Mouse (Mus musculus): ENCODE measurements around the gene Lyst. TPM values are rescaled to one million over a fixed set of nuclear protein-coding genes. Genes with fewer than 3 reads are reported as not detected.

The Lyst gene
- total and polyA plus RNA-seq, 2 experiments: 2.3 to 30.3 TPM

GRCm38 (mm10) chr13:13558251-13558650 lies 31.9 kb upstream of the Lyst start:
- WGBS: 69% methylated on average over 2 of the region's 2 CpGs

GRCm38 (mm10) chr13:13558900-13559299 lies 31.3 kb upstream of the Lyst start:
- Histone ChIP-seq H3K79me2 (ENCODE audit: control insufficient read depth, insufficient read depth, low read length) (no peaks in the 10 kb centered on the region), H3K27ac (replicated peaks; ENCODE audit: insufficient read depth, low read depth, low read length) (no peak overlapping the region), H3K36me3 (ENCODE audit: control insufficient read depth, insufficient read depth, low read length) (no peaks in the 10 kb centered on the region), H3K9ac (ENCODE audit: low read depth, low read length) (no peak overlapping the region), H3K4me1 (ENCODE audit: control insufficient read depth, insufficient read depth, low read length) (peaks cover 2% of the 10 kb centered on the region; the same call in 1 of the 2 replicates), H3K4me3 (ENCODE audit: insufficient read depth, low read depth, low read length) (no peak overlapping the region), H3K27me3 (ENCODE audit: control insufficient read depth, insufficient read depth, low read length) (no peaks in the 10 kb centered on the region)
- WGBS: 21% methylated on average over 5 of the region's 5 CpGs
- TF ChIP-seq CTCF (IDR thresholded peaks at IDR 0.05; ENCODE audit: low read depth, low read length): no peak
- TF ChIP-seq POLR2A (IDR thresholded peaks at IDR 0.05; ENCODE audit: extremely low read depth, insufficient read depth, low read length): no peak
- DNase-seq (ENCODE audit: extremely low read depth, low read depth, low spot score): peak; percentile 77

More at GRCm38 (mm10) chr13:13558251-13558650, 31.9 kb upstream of the Lyst start:
- Histone ChIP-seq H3K27me3 (ENCODE audit: control insufficient read depth, insufficient read depth, low read length) (no peaks in the 10 kb centered on the region), H3K9ac (ENCODE audit: low read depth, low read length) (no peak overlapping the region), H3K4me1 (ENCODE audit: control insufficient read depth, insufficient read depth, low read length) (peaks cover 2% of the 10 kb centered on the region; the same call in 1 of the 2 replicates), H3K4me3 (ENCODE audit: insufficient read depth, low read depth, low read length) (no peak overlapping the region), H3K36me3 (ENCODE audit: control insufficient read depth, insufficient read depth, low read length) (no peaks in the 10 kb centered on the region), H3K79me2 (ENCODE audit: control insufficient read depth, insufficient read depth, low read length) (no peaks in the 10 kb centered on the region), H3K27ac (replicated peaks; ENCODE audit: insufficient read depth, low read depth, low read length) (no peak overlapping the region)
- DNase-seq (ENCODE audit: extremely low read depth, low read depth, low spot score): no peak
- TF ChIP-seq POLR2A (IDR thresholded peaks at IDR 0.05; ENCODE audit: extremely low read depth, insufficient read depth, low read length) (no peak), CTCF (IDR thresholded peaks at IDR 0.05; ENCODE audit: low read depth, low read length) (no peak)

GRCm38 (mm10) chr13:13562571-13562970 lies 27.6 kb upstream of the Lyst start:
- 92% methylated on average over 6 of the region's 6 CpGs for WGBS
- H3K4me3 ChIP-seq (ENCODE audit: insufficient read depth, low read depth, low read length): no peak overlapping the region
- no peak for DNase-seq (ENCODE audit: extremely low read depth, low read depth, low spot score)
- no peak for TF ChIP-seq CTCF (IDR thresholded peaks at IDR 0.05; ENCODE audit: low read depth, low read length)
- TF ChIP-seq POLR2A (IDR thresholded peaks at IDR 0.05; ENCODE audit: extremely low read depth, insufficient read depth, low read length): no peak
- no peaks in the 10 kb centered on the region for H3K36me3 ChIP-seq (ENCODE audit: control insufficient read depth, insufficient read depth, low read length)
- H3K27ac ChIP-seq (replicated peaks; ENCODE audit: insufficient read depth, low read depth, low read length): no peak overlapping the region
- no peak overlapping the region for H3K9ac ChIP-seq (ENCODE audit: low read depth, low read length)
- peaks cover 2% of the 10 kb centered on the region; the same call in 1 of the 2 replicates for H3K4me1 ChIP-seq (ENCODE audit: control insufficient read depth, insufficient read depth, low read length)
- no peaks in the 10 kb centered on the region for H3K27me3 ChIP-seq (ENCODE audit: control insufficient read depth, insufficient read depth, low read length)
- no peaks in the 10 kb centered on the region for H3K79me2 ChIP-seq (ENCODE audit: control insufficient read depth, insufficient read depth, low read length)

- no peak overlapping the region for H3K9ac ChIP-seq (ENCODE audit: low read depth, low read length)
- no peaks in the 10 kb centered on the region for H3K79me2 ChIP-seq (ENCODE audit: control insufficient read depth, insufficient read depth, low read length)
- no peak for TF ChIP-seq POLR2A (IDR thresholded peaks at IDR 0.05; ENCODE audit: extremely low read depth, insufficient read depth, low read length)
- no peak for TF ChIP-seq CTCF (IDR thresholded peaks at IDR 0.05; ENCODE audit: low read depth, low read length)
- no peak for DNase-seq (ENCODE audit: extremely low read depth, low read depth, low spot score)
- WGBS: 73% methylated on average over 2 of the region's 2 CpGs
- H3K4me3 ChIP-seq (ENCODE audit: insufficient read depth, low read depth, low read length): no peak overlapping the region
- no peaks in the 10 kb centered on the region for H3K27me3 ChIP-seq (ENCODE audit: control insufficient read depth, insufficient read depth, low read length)
- H3K27ac ChIP-seq (replicated peaks; ENCODE audit: insufficient read depth, low read depth, low read length): no peak overlapping the region
- H3K36me3 ChIP-seq (ENCODE audit: control insufficient read depth, insufficient read depth, low read length): no peaks in the 10 kb centered on the region
- H3K4me1 ChIP-seq (ENCODE audit: control insufficient read depth, insufficient read depth, low read length): peaks cover 7% of the 10 kb centered on the region; the same call in 1 of the 2 replicates
Measured at GRCm38 (mm10) chr13:13564116-13564515, 26.1 kb upstream of the Lyst start.

GRCm38 (mm10) chr13:13564541-13564940 lies 25.7 kb upstream of the Lyst start:
- DNase-seq (ENCODE audit: extremely low read depth, low read depth, low spot score): no peak
- no peak overlapping the region for H3K27ac ChIP-seq (replicated peaks; ENCODE audit: insufficient read depth, low read depth, low read length)
- 73% methylated on average over 4 of the region's 4 CpGs for WGBS

GRCm38 (mm10) chr13:13567640-13568039 lies 22.6 kb upstream of the Lyst start:
- WGBS: 89% methylated on average over 6 of the region's 6 CpGs
- TF ChIP-seq POLR2A (IDR thresholded peaks at IDR 0.05; ENCODE audit: extremely low read depth, insufficient read depth, low read length) (no peak), CTCF (IDR thresholded peaks at IDR 0.05; ENCODE audit: low read depth, low read length) (no peak)
- no peak overlapping the region for H3K4me3 ChIP-seq (ENCODE audit: insufficient read depth, low read depth, low read length)
- H3K36me3 ChIP-seq (ENCODE audit: control insufficient read depth, insufficient read depth, low read length): no peaks in the 10 kb centered on the region
- no peak for DNase-seq (ENCODE audit: extremely low read depth, low read depth, low spot score)
- H3K27me3 ChIP-seq (ENCODE audit: control insufficient read depth, insufficient read depth, low read length): no peaks in the 10 kb centered on the region
- no peak overlapping the region for H3K9ac ChIP-seq (ENCODE audit: low read depth, low read length)
- H3K27ac ChIP-seq (replicated peaks; ENCODE audit: insufficient read depth, low read depth, low read length): no peak overlapping the region
- peaks cover 15% of the 10 kb centered on the region; the same call in 1 of the 2 replicates for H3K4me1 ChIP-seq (ENCODE audit: control insufficient read depth, insufficient read depth, low read length)
- H3K79me2 ChIP-seq (ENCODE audit: control insufficient read depth, insufficient read depth, low read length): no peaks in the 10 kb centered on the region

More at GRCm38 (mm10) chr13:13564541-13564940, 25.7 kb upstream of the Lyst start:
- Histone ChIP-seq H3K79me2 (ENCODE audit: control insufficient read depth, insufficient read depth, low read length) (no peaks in the 10 kb centered on the region), H3K9ac (ENCODE audit: low read depth, low read length) (no peak overlapping the region), H3K27me3 (ENCODE audit: control insufficient read depth, insufficient read depth, low read length) (no peaks in the 10 kb centered on the region), H3K4me1 (ENCODE audit: control insufficient read depth, insufficient read depth, low read length) (peaks cover 9% of the 10 kb centered on the region; the same call in 1 of the 2 replicates), H3K36me3 (ENCODE audit: control insufficient read depth, insufficient read depth, low read length) (no peaks in the 10 kb centered on the region), H3K4me3 (ENCODE audit: insufficient read depth, low read depth, low read length) (no peak overlapping the region)
- TF ChIP-seq CTCF (IDR thresholded peaks at IDR 0.05; ENCODE audit: low read depth, low read length): no peak
- no peak for TF ChIP-seq POLR2A (IDR thresholded peaks at IDR 0.05; ENCODE audit: extremely low read depth, insufficient read depth, low read length)
